Mouse (Mus musculus) erythroblast, embryonic 14.5 days (primary cell): Measurements from ENCODE around the gene Vma21.

Experiments used
- GATA1 ChIP-seq: IDR thresholded peaks from 2 replicates; pipeline ENCODE4 v1.6.1; 2012; ENCODE audit warnings: low read length, inconsistent platforms, mixed read lengths
- TAL1 ChIP-seq: IDR thresholded peaks from 3 replicates; pipeline ENCODE4 v1.6.1; 2012; ENCODE audit warnings: low read length, inconsistent platforms, mixed read lengths

GRCm38 (mm10) chrX:71767909-71768308, 47.8 kb upstream of the Vma21 start:
- TF ChIP-seq GATA1, result no peak
- no peak for TF ChIP-seq TAL1
